In genomic region chr11:106500393-106501307, GRCm38 (mm10) we compare ENCODE assay signal across 8 mouse cellular contexts. TPM values are rescaled to one million over a fixed set of nuclear protein-coding genes. Genes with fewer than 3 reads are reported as not detected.
DNase-seq lines count a peak whose midpoint lies in the region; ATAC-seq lines count a peak whose summit lies in the region.

No protein-coding gene starts in this region.

- H3K36me3 ChIP-seq in hindbrain, embryonic 12.5 days, result no peaks in the 10 kb centered on the region

- ATAC-seq in hindbrain, embryonic 12.5 days (ENCODE audit: low FRiP score), result peak; percentile 96

- DNase-seq in NIH3T3 (ENCODE audit: low read depth), result peak; percentile 97
- peak; percentile 95 to 96 for DNase-seq in cerebellum, postnatal 10 days
- DNase-seq in frontal cortex, postnatal 10 days (ENCODE audit: low spot score in 2 of 2), result peak; percentile 93 to 94
- DNase-seq in layer of hippocampus, postnatal 14 days (ENCODE audit: low spot score in 2 of 2), result peak; percentile 91 to 99
- DNase-seq in lung, postnatal 14 days, result peak; percentile 94
- DNase-seq in retina, adult 2 months (ENCODE audit: low read depth, low spot score), result peak; percentile 97
- DNase-seq in thymus, postnatal 36 days, result peak; percentile 89 to 91

- peak overlapping the region; percentile 97 for H3K27ac ChIP-seq in hindbrain, embryonic 12.5 days

- peak overlapping the region; percentile 79 for H3K4me2 ChIP-seq in hindbrain, embryonic 12.5 days (replicated peaks)

- H3K4me1 ChIP-seq in hindbrain, embryonic 12.5 days, result peaks cover 10% of the 10 kb centered on the region

- H3K9ac ChIP-seq in hindbrain, embryonic 12.5 days, result peak overlapping the region; percentile 100

- H3K27me3 ChIP-seq in hindbrain, embryonic 12.5 days, result no peaks in the 10 kb centered on the region

- WGBS in hindbrain, embryonic 12.5 days, result under 1% methylated on average over 51 of the region's 55 CpGs

- no peaks in the 10 kb centered on the region for H3K9me3 ChIP-seq in hindbrain, embryonic 12.5 days (replicated peaks)

- peak overlapping the region; percentile 93 for H3K4me3 ChIP-seq in hindbrain, embryonic 12.5 days

RNA-seq across cellular contexts. Expression of gene Ern1, which starts 13.0 kb away (rescaled TPM):
- 7.9 and 8.3 TPM in 2 replicates for polyA plus RNA-seq in hindbrain, embryonic 12.5 days (2016; fragmentation: Nextera tagmentation; extraction: Ambion mirVana)
- total RNA-seq in layer of hippocampus, postnatal 14 days (2021), result 10 to 100 TPM in 1 of 2 experiments, 1 to 10 TPM in 1; 9.2 to 10.2 TPM

Comparison
In these comparisons a context has a peak if more than half of its experiments do, and no peak if none do; other contexts are left out.
1. Peak in every context shown above with its lines: DNase-seq, ATAC-seq, H3K4me3 ChIP-seq and H3K27ac ChIP-seq.